Mouse (Mus musculus) inflammation-experienced regulatory T-cells, adult 6 months (primary cell): Measurements from ENCODE around the gene Gm21679. TPM values are rescaled to one million over a fixed set of nuclear protein-coding genes. Genes with fewer than 3 reads are reported as not detected.
"Not testable (repeated sequence)": the region's sequence is repeated elsewhere in the genome, so short reads cannot be mapped to it uniquely, and the experiment has no call there.

Experiments
- ATAC-seq: one replicate; pipeline ENCODE4 v1.8.0; 2017
- polyA plus RNA-seq, 3 experiments: library from polyadenylated mRNA; unstranded; fragments of 100-300 nt; shearing (Covaris generic); gene quantifications; one replicate each; pipeline ENCODE4 v1.2.1; 2017

Gene Gm21679
- not detected for polyA plus RNA-seq

- ATAC-seq: not testable (repeated sequence)
Measured at GRCm38 (mm10) chrY:29683270-29683669, at the start of gene Gm21679. TSS of gene Gm21679 (minus strand) at chrY:29683370.
